Mouse (Mus musculus) heart, embryonic 13.5 days (tissue): ENCODE results near the gene Eif3g. TPM values are rescaled to one million over a fixed set of nuclear protein-coding genes. Genes with fewer than 3 reads are reported as not detected.

Experiments used
- ATAC-seq: fragments of 200-750 bp; cut with Nextera tagmentation; 2 replicates; pipeline ENCODE4 v1.8.0; 2017; ENCODE audit warnings: moderate TSS enrichment; ENCODE audit not compliant: insufficient number of reproducible peaks, low FRiP score, low TSS enrichment; ENCODE audit errors: extremely low read depth
- H3K27ac ChIP-seq: fragments of 300-500 bp; sonication (generic); replicated peaks from 2 replicates; pipeline ENCODE4 v1.5.1; 2015; ENCODE audit warnings: moderate library complexity, mild to moderate bottlenecking, inconsistent platforms
- H3K27me3 ChIP-seq: fragments of 300-500 bp; sonication (generic); replicated peaks from 2 replicates; pipeline ENCODE4 v1.6.1; 2015; ENCODE audit warnings: mild to moderate bottlenecking, inconsistent platforms
- H3K36me3 ChIP-seq: fragments of 300-500 bp; sonication (generic); 2 replicates; pipeline ENCODE4 v1.6.1; 2015; ENCODE audit warnings: mild to moderate bottlenecking, inconsistent platforms
- H3K4me1 ChIP-seq: fragments of 300-500 bp; sonication (generic); 2 replicates; pipeline ENCODE4 v1.6.1; 2015; ENCODE audit warnings: inconsistent platforms
- H3K4me2 ChIP-seq: fragments of 300-500 bp; sonication (generic); 2 replicates; pipeline ENCODE4 v1.6.1; 2015; ENCODE audit warnings: inconsistent platforms, mild to moderate bottlenecking, moderate library complexity
- H3K4me3 ChIP-seq: fragments of 300-500 bp; sonication (generic); 2 replicates; pipeline ENCODE4 v1.5.1; 2015; ENCODE audit warnings: moderate library complexity, mild to moderate bottlenecking, inconsistent platforms
- H3K9ac ChIP-seq: fragments of 300-500 bp; sonication (generic); 2 replicates; pipeline ENCODE4 v1.6.1; 2015; ENCODE audit warnings: inconsistent platforms, mild to moderate bottlenecking, moderate library complexity
- H3K9me3 ChIP-seq: fragments of 300-500 bp; sonication (generic); 2 replicates; pipeline ENCODE4 v1.6.1; 2016; ENCODE audit warnings: inconsistent platforms
- WGBS: fragments of 180-500 bp; shearing (Covaris S2); methylation state at CpG from one replicate; pipeline ENCODE4 v1.1.7; 2015; ENCODE audit warnings: mixed read lengths; 5-methylcytosine and 5-hydroxymethylcytosine counted together
- polyA plus RNA-seq: library from polyadenylated mRNA; unstranded; fragments of >200 nt; fragmentation: Nextera tagmentation; extraction: Ambion mirVana; gene quantifications from 2 replicates; pipeline ENCODE4 v1.2.1, GENCODE M21; 2015

Eif3g gene
- 214 and 249 TPM in 2 replicates for polyA plus RNA-seq

- H3K4me3 ChIP-seq: peak within 1 kb of the TSS; percentile 92
- H3K9ac ChIP-seq: peak within 1 kb of the TSS; percentile 99
- H3K4me2 ChIP-seq: peak within 1 kb of the TSS; percentile 99
- peak; percentile 73 for ATAC-seq
- peak within 1 kb of the TSS; percentile 65 for H3K27ac ChIP-seq
- WGBS: 4% methylated on average over 34 of the region's 34 CpGs
- no peaks in the 10 kb centered on the region for H3K27me3 ChIP-seq
- peaks cover 38% of the 10 kb centered on the region for H3K36me3 ChIP-seq
- H3K4me1 ChIP-seq: peaks cover 33% of the 10 kb centered on the region
- H3K9me3 ChIP-seq: no peaks in the 10 kb centered on the region
Observed at GRCm38 (mm10) chr9:20898511-20899073, at the start of gene Eif3g. TSS of gene Eif3g (minus strand) at chr9:20898623.

GRCm38 (mm10) chr9:20946066-20946880, 47.9 kb upstream of the Eif3g start:
- no peak overlapping the region for H3K4me3 ChIP-seq
- no peaks in the 10 kb centered on the region for H3K9me3 ChIP-seq
- H3K4me2 ChIP-seq: no peak overlapping the region
- 72% methylated on average over 16 of the region's 16 CpGs for WGBS
- H3K9ac ChIP-seq: no peak overlapping the region
- H3K27me3 ChIP-seq: no peaks in the 10 kb centered on the region
- H3K4me1 ChIP-seq: peaks cover 51% of the 10 kb centered on the region
- no peak overlapping the region for H3K27ac ChIP-seq
- ATAC-seq: no peak
- peaks cover 35% of the 10 kb centered on the region for H3K36me3 ChIP-seq

GRCm38 (mm10) chr9:20944697-20945370, 46.4 kb upstream of the Eif3g start:
- Histone ChIP-seq H3K27ac (no peak overlapping the region), H3K4me1 (peaks cover 37% of the 10 kb centered on the region), H3K9ac (no peak overlapping the region), H3K4me3 (no peak overlapping the region), H3K4me2 (no peak overlapping the region), H3K27me3 (no peaks in the 10 kb centered on the region), H3K9me3 (no peaks in the 10 kb centered on the region), H3K36me3 (peaks cover 49% of the 10 kb centered on the region)
- WGBS: 67% methylated on average over 4 of the region's 4 CpGs
- no peak for ATAC-seq

- Histone ChIP-seq H3K4me1 (peaks cover 28% of the 10 kb centered on the region), H3K27ac (no peak overlapping the region), H3K9ac (peak overlapping the region; percentile 16; the same call in 1 of the 2 replicates), H3K27me3 (no peaks in the 10 kb centered on the region), H3K9me3 (no peaks in the 10 kb centered on the region), H3K36me3 (peaks cover 59% of the 10 kb centered on the region), H3K4me3 (no peak overlapping the region), H3K4me2 (no peak overlapping the region)
- ATAC-seq: no peak
- WGBS: 31% methylated on average over 2 of the region's 2 CpGs
Observed at GRCm38 (mm10) chr9:20943911-20944310, 45.5 kb upstream of the Eif3g start.

GRCm38 (mm10) chr9:20943396-20943795, 45.0 kb upstream of the Eif3g start:
- no peaks in the 10 kb centered on the region for H3K9me3 ChIP-seq
- H3K36me3 ChIP-seq: peaks cover 64% of the 10 kb centered on the region
- peak overlapping the region; percentile 16; the same call in 1 of the 2 replicates for H3K9ac ChIP-seq
- no peaks in the 10 kb centered on the region for H3K27me3 ChIP-seq
- ATAC-seq: no peak
- no peak overlapping the region for H3K27ac ChIP-seq
- H3K4me1 ChIP-seq: peaks cover 26% of the 10 kb centered on the region
- WGBS: 86% methylated on average over 7 of the region's 7 CpGs
- no peak overlapping the region for H3K4me3 ChIP-seq
- no peak overlapping the region for H3K4me2 ChIP-seq

GRCm38 (mm10) chr9:20923258-20923657, 24.8 kb upstream of the Eif3g start:
- H3K4me3 ChIP-seq: no peak overlapping the region
- H3K27me3 ChIP-seq: no peaks in the 10 kb centered on the region
- H3K9ac ChIP-seq: no peak overlapping the region
- no peak overlapping the region for H3K4me2 ChIP-seq
- no peaks in the 10 kb centered on the region for H3K4me1 ChIP-seq
- no peak for ATAC-seq
- H3K27ac ChIP-seq: no peak overlapping the region
- no peaks in the 10 kb centered on the region for H3K9me3 ChIP-seq
- peaks cover 100% of the 10 kb centered on the region for H3K36me3 ChIP-seq
- 91% methylated on average over 3 of the region's 3 CpGs for WGBS

GRCm38 (mm10) chr9:20916160-20916559, 17.7 kb upstream of the Eif3g start:
- H3K27ac ChIP-seq: no peak overlapping the region
- H3K36me3 ChIP-seq: peaks cover 100% of the 10 kb centered on the region
- no peak overlapping the region for H3K4me3 ChIP-seq
- no peaks in the 10 kb centered on the region for H3K27me3 ChIP-seq
- H3K9me3 ChIP-seq: no peaks in the 10 kb centered on the region
- WGBS: 77% methylated on average over 4 of the region's 4 CpGs
- H3K4me2 ChIP-seq: no peak overlapping the region
- H3K4me1 ChIP-seq: no peaks in the 10 kb centered on the region
- H3K9ac ChIP-seq: no peak overlapping the region
- no peak for ATAC-seq

- no peak for ATAC-seq
- 93% methylated on average over 9 of the region's 9 CpGs for WGBS
- no peaks in the 10 kb centered on the region for H3K9me3 ChIP-seq
Observed at GRCm38 (mm10) chr9:20909948-20910347, 11.5 kb upstream of the Eif3g start.

GRCm38 (mm10) chr9:20902174-20902491, 3.7 kb upstream of the Eif3g start:
- no peak overlapping the region for H3K4me3 ChIP-seq
- WGBS: 6% methylated on average over 6 of the region's 6 CpGs

More at GRCm38 (mm10) chr9:20909948-20910347, 11.5 kb upstream of the Eif3g start:
- Histone ChIP-seq H3K9ac (no peak overlapping the region), H3K4me1 (no peaks in the 10 kb centered on the region), H3K27ac (no peak overlapping the region), H3K4me2 (no peak overlapping the region), H3K27me3 (no peaks in the 10 kb centered on the region), H3K4me3 (no peak overlapping the region), H3K36me3 (peaks cover 100% of the 10 kb centered on the region)

DNA sequence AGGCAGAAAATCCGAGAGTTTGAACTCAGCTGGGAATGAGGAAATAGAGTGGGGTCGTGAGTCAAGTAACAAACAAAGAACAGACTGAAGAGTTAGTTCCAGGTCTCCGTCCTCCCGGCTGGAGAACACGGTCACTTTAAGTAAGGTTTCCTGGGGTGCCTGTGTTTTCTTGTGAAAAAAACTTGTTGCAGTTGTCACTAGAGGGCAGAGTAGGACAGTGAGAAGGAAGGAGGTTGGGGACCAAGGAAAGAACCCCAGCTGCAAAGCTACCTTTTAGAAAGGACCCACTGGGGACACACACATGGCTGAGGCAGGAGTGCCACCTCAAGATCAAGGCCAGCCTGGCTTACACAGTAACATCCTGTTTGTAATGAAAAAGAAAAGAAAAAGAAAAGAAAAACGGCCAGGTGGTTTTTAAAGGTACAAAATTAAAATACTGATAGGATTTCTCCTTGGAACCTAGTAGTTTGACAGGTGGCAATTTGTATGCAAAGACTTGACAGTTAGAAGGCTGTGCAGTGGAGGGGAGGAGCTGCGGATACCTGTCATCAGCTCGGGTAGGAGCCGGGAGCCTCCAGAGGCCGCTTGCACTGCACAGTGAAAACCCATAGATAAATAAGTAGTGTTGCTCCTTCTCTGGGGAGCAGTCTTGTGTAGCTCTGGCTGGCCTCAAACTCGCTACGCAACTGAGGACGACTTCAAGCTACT, 3.2 kb upstream of the Eif3g start:
- peak overlapping the region; percentile 75 for H3K27ac ChIP-seq
- 10% methylated on average over 13 of the region's 13 CpGs for WGBS
- H3K4me2 ChIP-seq: peak overlapping the region; percentile 51
- no peak overlapping the region for H3K4me3 ChIP-seq
- no peak for ATAC-seq
- peak overlapping the region; percentile 72 for H3K9ac ChIP-seq
- H3K36me3 ChIP-seq: peaks cover 38% of the 10 kb centered on the region
- H3K9me3 ChIP-seq: no peaks in the 10 kb centered on the region
- H3K4me1 ChIP-seq: peaks cover 33% of the 10 kb centered on the region
- H3K27me3 ChIP-seq: no peaks in the 10 kb centered on the region

More at GRCm38 (mm10) chr9:20902174-20902491, 3.7 kb upstream of the Eif3g start:
- Histone ChIP-seq H3K27ac (peak overlapping the region; percentile 75), H3K4me2 (peak overlapping the region; percentile 51), H3K27me3 (no peaks in the 10 kb centered on the region), H3K4me1 (peaks cover 28% of the 10 kb centered on the region), H3K9ac (peak overlapping the region; percentile 72), H3K9me3 (no peaks in the 10 kb centered on the region), H3K36me3 (peaks cover 38% of the 10 kb centered on the region)
- no peak for ATAC-seq
